Mouse (Mus musculus) embryonic fibroblast, embryonic 13.5 days (primary cell): Measurements from ENCODE around the gene Itgb3bp. TPM values are rescaled to one million over a fixed set of nuclear protein-coding genes. Genes with fewer than 3 reads are reported as not detected.

Experiments used
- H3K27ac ChIP-seq: 2 replicates; pipeline ENCODE4 v1.5.1; 2012; ENCODE audit warnings: low read length, control low read depth, inconsistent platforms; ENCODE audit not compliant: insufficient read depth
- H3K4me1 ChIP-seq: 2 replicates; pipeline ENCODE4 v1.6.1; 2011; ENCODE audit warnings: low read length; ENCODE audit not compliant: control insufficient read depth, insufficient read depth
- H3K4me3 ChIP-seq: 2 replicates; pipeline ENCODE4 v1.5.1; 2011; ENCODE audit warnings: mild to moderate bottlenecking, control low read depth, low read length; ENCODE audit not compliant: insufficient read depth
- CTCF ChIP-seq: IDR thresholded peaks from 2 replicates; pipeline ENCODE4 v1.5.1; 2011; ENCODE audit warnings: mild to moderate bottlenecking, control low read depth, low read length, moderate library complexity, borderline replicate concordance; ENCODE audit not compliant: insufficient read depth
- POLR2A ChIP-seq: IDR thresholded peaks from 2 replicates; pipeline ENCODE4 v1.6.1; 2011; ENCODE audit warnings: low read depth, mild to moderate bottlenecking, control low read depth, low read length, moderate library complexity
- polyA plus RNA-seq: library from polyadenylated mRNA; stranded (reverse); fragments of >200 nt; gene quantifications from 2 replicates; pipeline ENCODE4 v1.2.4, GENCODE M21; 2011; ENCODE audit warnings: low read depth; ENCODE audit not compliant: missing spikeins, insufficient read length

The Itgb3bp gene
- polyA plus RNA-seq, 1 experiment = 10.4 TPM

DNA sequence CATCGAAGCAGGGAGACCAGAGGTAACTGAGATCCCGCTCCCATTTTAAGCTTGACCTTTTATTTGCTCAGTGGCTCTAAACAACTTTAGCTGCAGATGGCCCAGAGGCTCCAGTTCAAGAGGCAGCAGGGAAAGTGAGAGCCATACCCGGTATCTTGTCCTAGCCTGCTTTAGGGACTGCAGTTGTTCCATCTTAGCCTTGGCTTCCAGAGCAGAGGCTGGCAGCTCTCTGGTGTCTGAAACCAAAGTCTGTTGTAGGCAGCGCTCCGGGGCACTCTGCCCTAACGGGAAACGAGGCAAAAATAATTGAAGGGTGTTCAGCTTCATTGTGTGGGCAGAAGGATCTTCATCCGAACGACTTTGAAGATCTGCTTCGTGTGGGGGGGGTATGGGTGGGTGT lies 25.8 kb upstream of the Itgb3bp start:
- Histone ChIP-seq H3K27ac (no peak overlapping the region), H3K4me3 (no peak overlapping the region), H3K4me1 (peaks cover 2% of the 10 kb centered on the region; the same call in 1 of the 2 replicates)
- TF ChIP-seq POLR2A (no peak), CTCF (no peak)

GRCm38 (mm10) chr4:99953904-99954303 lies 24.3 kb upstream of the Itgb3bp start:
- Histone ChIP-seq H3K4me3 (no peak overlapping the region), H3K4me1 (no peaks in the 10 kb centered on the region), H3K27ac (no peak overlapping the region)
- TF ChIP-seq POLR2A (no peak), CTCF (no peak)

GRCm38 (mm10) chr4:99947896-99948295 lies 18.3 kb upstream of the Itgb3bp start:
- Histone ChIP-seq H3K4me3 (no peak overlapping the region), H3K4me1 (no peaks in the 10 kb centered on the region), H3K27ac (no peak overlapping the region)
- TF ChIP-seq CTCF = no peak
- TF ChIP-seq POLR2A = no peak

DNA sequence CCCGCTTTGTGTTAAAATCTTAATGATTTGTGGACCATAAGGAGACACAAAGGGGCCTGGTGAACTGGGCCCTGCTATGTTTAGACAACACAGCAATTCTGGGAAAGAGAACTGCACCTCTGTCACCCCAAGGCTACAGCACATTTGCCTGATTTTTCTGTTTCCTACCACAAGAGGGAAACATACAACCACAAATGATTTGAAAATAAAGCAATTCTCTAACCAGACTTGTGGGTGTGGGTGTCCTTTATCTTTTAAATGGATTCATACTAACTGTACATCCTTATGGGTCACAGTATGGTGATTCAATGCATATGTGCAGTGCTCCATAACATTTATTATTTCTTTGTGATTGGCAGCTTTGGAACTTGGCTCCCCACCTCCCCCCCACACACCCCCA lies 17.6 kb upstream of the Itgb3bp start:
- H3K27ac ChIP-seq = no peak overlapping the region
- no peaks in the 10 kb centered on the region for H3K4me1 ChIP-seq
- TF ChIP-seq CTCF (no peak), POLR2A (no peak)
- no peak overlapping the region for H3K4me3 ChIP-seq

DNA sequence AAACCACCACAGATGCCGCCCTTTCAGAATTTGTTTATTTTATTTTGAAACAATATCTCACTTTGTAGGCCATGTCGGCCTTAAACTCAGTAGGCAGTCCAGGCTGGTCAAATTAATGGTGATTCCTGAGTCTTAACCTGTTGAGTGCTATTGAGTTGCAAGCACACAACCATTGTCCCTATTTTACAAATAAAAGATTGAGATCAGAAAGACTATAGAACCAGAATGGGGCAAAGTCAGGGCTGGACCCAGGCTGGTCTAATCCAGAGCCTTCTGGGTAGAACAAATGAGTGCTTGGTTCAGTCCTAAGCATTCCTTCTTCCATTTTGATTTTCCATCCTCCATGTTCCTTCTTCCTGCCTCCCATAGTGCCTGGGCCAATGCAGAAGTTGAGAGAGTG lies 16.9 kb upstream of the Itgb3bp start:
- TF ChIP-seq CTCF (no peak), POLR2A (no peak)
- no peak overlapping the region for H3K4me3 ChIP-seq
- H3K4me1 ChIP-seq = no peaks in the 10 kb centered on the region
- no peak overlapping the region for H3K27ac ChIP-seq

- TF ChIP-seq POLR2A (no peak), CTCF (no peak)
- Histone ChIP-seq H3K27ac (no peak overlapping the region), H3K4me3 (no peak overlapping the region), H3K4me1 (no peaks in the 10 kb centered on the region)
These were observed 15.4 kb upstream of the Itgb3bp start for GRCm38 (mm10) chr4:99945011-99945410.

GRCm38 (mm10) chr4:99944606-99945005 lies 15.0 kb upstream of the Itgb3bp start:
- no peaks in the 10 kb centered on the region for H3K4me1 ChIP-seq
- H3K27ac ChIP-seq = no peak overlapping the region
- no peak overlapping the region for H3K4me3 ChIP-seq
- TF ChIP-seq POLR2A (no peak), CTCF (no peak)

- Histone ChIP-seq H3K27ac (no peak overlapping the region), H3K4me1 (no peaks in the 10 kb centered on the region), H3K4me3 (no peak overlapping the region)
- TF ChIP-seq POLR2A = no peak
- no peak for TF ChIP-seq CTCF
These were observed 12.2 kb upstream of the Itgb3bp start for GRCm38 (mm10) chr4:99941655-99942414.

DNA sequence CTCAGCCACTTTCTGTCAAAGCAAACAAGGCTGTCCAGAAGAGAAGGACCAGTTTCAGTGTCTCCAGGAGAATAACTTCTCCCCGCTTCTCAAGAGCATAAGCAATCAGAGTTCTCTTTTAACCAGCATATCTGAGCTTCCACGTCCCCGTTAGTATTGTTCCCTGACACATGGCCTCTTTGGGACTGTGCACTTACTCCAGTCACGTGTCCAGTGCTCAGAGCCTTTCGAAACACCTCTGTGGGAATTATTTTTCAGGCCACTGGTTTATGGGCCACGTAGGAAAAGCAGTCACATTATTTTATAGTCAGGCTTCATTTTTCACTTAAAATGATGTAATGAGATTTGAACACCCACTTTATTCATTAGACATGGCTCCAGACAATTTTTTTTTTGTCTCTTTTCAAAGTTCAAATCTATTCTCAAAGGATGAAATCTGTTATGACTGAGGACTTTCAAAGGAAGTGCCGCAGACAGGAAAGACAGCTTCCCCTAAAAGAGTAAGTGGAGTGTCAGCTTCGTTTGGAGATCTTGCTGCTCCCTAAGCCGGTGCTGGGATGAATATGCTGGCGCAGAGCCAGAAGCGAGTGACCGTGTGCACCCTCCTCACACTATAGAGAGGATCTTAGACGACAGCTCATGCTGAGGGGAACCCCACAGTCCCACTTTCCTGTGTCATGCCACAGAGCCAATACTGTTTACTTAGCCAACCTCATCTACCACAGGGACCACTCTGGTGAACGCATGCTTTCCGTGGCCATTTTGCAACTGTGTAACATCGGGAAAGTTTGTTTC lies 10.3 kb upstream of the Itgb3bp start:
- Histone ChIP-seq H3K27ac (no peak overlapping the region), H3K4me1 (no peaks in the 10 kb centered on the region), H3K4me3 (no peak overlapping the region)
- TF ChIP-seq CTCF (no peak), POLR2A (no peak)

GRCm38 (mm10) chr4:99936278-99936677 lies 6.7 kb upstream of the Itgb3bp start:
- H3K4me3 ChIP-seq = no peak overlapping the region
- no peaks in the 10 kb centered on the region for H3K4me1 ChIP-seq
- TF ChIP-seq POLR2A = no peak
- TF ChIP-seq CTCF = no peak
- H3K27ac ChIP-seq = no peak overlapping the region
